ENCODE assay signal across 25 mouse cellular contexts in the genomic region with DNA sequence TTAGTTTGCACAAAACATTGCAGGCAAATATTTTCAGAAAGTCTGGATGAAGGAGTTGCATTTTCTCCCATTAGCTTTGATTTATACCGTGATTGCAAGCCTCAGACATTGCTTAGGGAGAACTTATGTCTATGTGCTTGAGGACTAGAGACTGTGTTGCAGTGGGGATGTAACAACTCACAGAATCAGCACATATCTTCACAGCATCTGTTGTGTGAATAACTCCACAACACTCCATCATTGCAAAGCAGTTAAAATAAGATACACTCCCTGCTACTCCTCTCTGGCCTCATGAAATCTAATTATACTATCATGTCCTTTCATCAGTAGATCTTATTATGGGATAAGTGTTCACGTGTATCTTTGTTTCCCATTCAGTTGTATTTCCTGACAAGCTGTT.
A peak's percentile ranks its signal among the peaks of the same experiment; 100 is the strongest.
DNase-seq lines count a peak whose midpoint lies in the region; ATAC-seq and TF ChIP-seq lines count a peak whose summit lies in the region.
"Had no signal": no experiment of that assay in that cellular context is flagged by ENCODE, and none has a peak within 500 bp of the region (broad histone marks: within the 10 kb centered on the region; RNA-seq: fewer than 3 reads in every experiment).

No protein-coding gene starts in this region.

- no peak for TF ChIP-seq POLR2A in brain, embryonic 14.5 days (IDR thresholded peaks at IDR 0.05; ENCODE audit: borderline replicate concordance, extremely low read depth, insufficient read depth, insufficient read length, poor library complexity, severe bottlenecking)

- H3K36me3 ChIP-seq in forebrain, embryonic 16.5 days (ENCODE audit: control insufficient read depth, insufficient read depth) = no peaks in the 10 kb centered on the region
- no peaks in the 10 kb centered on the region for H3K36me3 ChIP-seq in forebrain, embryonic 10.5 days (replicated peaks)
- H3K36me3 ChIP-seq: forebrain, embryonic 12.5 days; G1E; hindbrain, embryonic 12.5 days; hindbrain, embryonic 15.5 days had no signal

- H3K9me3 ChIP-seq in forebrain, embryonic 16.5 days (ENCODE audit: control insufficient read depth, low read length) = no peaks in the 10 kb centered on the region
- H3K9me3 ChIP-seq in forebrain, embryonic 10.5 days = no peaks in the 10 kb centered on the region
- H3K9me3 ChIP-seq: forebrain, embryonic 12.5 days; hindbrain, embryonic 12.5 days; hindbrain, embryonic 15.5 days had no signal

- peak; percentile 28; the same call in 1 of the 2 replicates for ATAC-seq in forebrain, embryonic 16.5 days
- ATAC-seq: intestine, postnatal 0 days; Patski had no signal

- H3K27ac ChIP-seq in forebrain, embryonic 16.5 days (ENCODE audit: low read length) = no peak overlapping the region
- H3K27ac ChIP-seq in forebrain, embryonic 10.5 days = no peak overlapping the region
- H3K27ac ChIP-seq in left cerebral cortex, adult 2 months = no peak overlapping the region
- H3K27ac ChIP-seq: forebrain, embryonic 12.5 days; gastrocnemius, adult 2 months; hindbrain, embryonic 12.5 days; hindbrain, embryonic 15.5 days had no signal

- H3K4me1 ChIP-seq in forebrain, embryonic 16.5 days (replicated peaks; ENCODE audit: control insufficient read depth, insufficient read depth, low read length) = peaks cover 8% of the 10 kb centered on the region; the same call in 1 of the 2 replicates
- H3K4me1 ChIP-seq in forebrain, embryonic 10.5 days = peaks cover 19% of the 10 kb centered on the region
- H3K4me1 ChIP-seq: hindbrain, embryonic 15.5 days had no signal

- no peak for DNase-seq in forebrain, embryonic 10.5 days (ENCODE audit: extremely low spot score, low spot score)
- DNase-seq in frontal cortex, adult 2 months (ENCODE audit: extremely low spot score in 1 of 2, low spot score in 1 of 2) = peak; percentile 2 to 36
- DNase-seq in frontal cortex, postnatal 25 days (ENCODE audit: low spot score in 2 of 2) = no peak
- peak; percentile 4 to 71 for DNase-seq in left cerebral cortex, postnatal 25 days (ENCODE audit: low spot score in 2 of 2)
- no peak for DNase-seq in left cerebral cortex, adult 2 months (ENCODE audit: extremely low spot score in 1 of 2, low spot score in 2 of 2)
- peak; percentile 47 for DNase-seq in brain, embryonic 14.5 days (ENCODE audit: low read depth)
- no peak for DNase-seq in cerebellum, adult 9-11 months
- DNase-seq: adrenal gland, postnatal 10 days; adrenal gland, postnatal 36 days; B cell, adult 2 months; cerebellum, adult 11-12 months; cerebellum, adult 8-10 months; cerebellum, postnatal 14 days; gastrocnemius, adult 2 months; gastrocnemius, postnatal 14 days; heart, adult 11 months had no signal

- H3K9ac ChIP-seq in forebrain, embryonic 16.5 days (replicated peaks; ENCODE audit: low read depth, low read length) = no peak overlapping the region
- H3K9ac ChIP-seq: forebrain, embryonic 12.5 days; hindbrain, embryonic 12.5 days; hindbrain, embryonic 15.5 days had no signal

- WGBS in forebrain, embryonic 16.5 days = 30% methylated on average over 2 of the region's 2 CpGs
- 81% methylated on average over 2 of the region's 2 CpGs for WGBS in forebrain, embryonic 10.5 days

- intact Hi-C loops in left cerebral cortex, postnatal 25 days (cut with DNase I) = no loop called here
- intact Hi-C loops in left cerebral cortex, adult 2 months (cut with DNase I) = no loop called here

- H3K27me3 ChIP-seq in forebrain, embryonic 16.5 days (replicated peaks; ENCODE audit: control insufficient read depth, insufficient read depth, low read length) = no peaks in the 10 kb centered on the region
- no peaks in the 10 kb centered on the region for H3K27me3 ChIP-seq in forebrain, embryonic 10.5 days (ENCODE audit: poor library complexity, severe bottlenecking)
- H3K27me3 ChIP-seq: CH12.LX; forebrain, embryonic 12.5 days; hindbrain, embryonic 12.5 days; hindbrain, embryonic 15.5 days; Patski had no signal

- TF ChIP-seq CTCF in left cerebral cortex, adult 2 months (IDR thresholded peaks at IDR 0.05) = no peak
- TF ChIP-seq CTCF in brain, embryonic 14.5 days (IDR thresholded peaks at IDR 0.05; ENCODE audit: borderline replicate concordance, extremely low read depth, insufficient read depth, insufficient read length) = no peak

- no peak overlapping the region for H3K4me2 ChIP-seq in forebrain, embryonic 16.5 days (ENCODE audit: low read length)
- H3K4me2 ChIP-seq: forebrain, embryonic 12.5 days; heart, embryonic 11.5 days; hindbrain, embryonic 12.5 days; hindbrain, embryonic 15.5 days had no signal

- no peak overlapping the region for H3K4me3 ChIP-seq in forebrain, embryonic 16.5 days (replicated peaks; ENCODE audit: low read length)
- no peak overlapping the region for H3K4me3 ChIP-seq in forebrain, embryonic 10.5 days
- no peak overlapping the region for H3K4me3 ChIP-seq in left cerebral cortex, adult 2 months
- H3K4me3 ChIP-seq: forebrain, embryonic 12.5 days; gastrocnemius, adult 2 months; hindbrain, embryonic 12.5 days; hindbrain, embryonic 15.5 days had no signal

Comparison
In these comparisons a context has a peak if more than half of its experiments do, and no peak if none do; other contexts are left out.
1. DNase-seq: peak in frontal cortex, adult 2 months (2 of 2), left cerebral cortex, postnatal 25 days (2 of 2) and brain, embryonic 14.5 days (single experiment); none in forebrain, embryonic 10.5 days (single experiment), frontal cortex, postnatal 25 days (0 of 2), left cerebral cortex, adult 2 months (0 of 2) and cerebellum, adult 9-11 months (single experiment).